Mouse (Mus musculus): ENCODE data around the gene Fgf15.
"Not testable (repeated sequence)": the region's sequence is repeated elsewhere in the genome, so short reads cannot be mapped to it uniquely, and the experiment has no call there.

The Fgf15 gene

DNA sequence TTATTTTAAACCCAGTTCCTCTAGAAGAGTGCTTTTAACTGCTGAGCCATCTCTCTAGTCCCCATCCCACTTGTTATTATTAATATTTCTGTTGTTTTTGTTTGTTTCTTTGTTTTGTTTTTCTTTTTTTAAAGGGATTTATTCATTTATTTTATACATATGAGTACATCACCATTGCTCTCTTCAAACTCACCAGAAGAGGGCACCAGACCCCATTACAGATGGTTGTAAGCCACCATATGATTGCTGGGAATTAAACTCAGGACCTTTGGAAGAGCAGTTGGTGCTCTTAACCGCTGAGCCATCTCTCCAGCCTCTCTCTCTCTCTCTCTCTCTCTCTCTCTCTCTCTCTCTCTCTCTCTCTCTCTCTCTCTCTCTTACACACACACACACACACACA is 5.7 kb upstream of the Fgf15 start:
- not testable (repeated sequence) for DNase-seq (ENCODE audit: low spot score)

- no peak for DNase-seq (ENCODE audit: low spot score)
These were observed 4.5 kb upstream of the Fgf15 start for GRCm38 (mm10) chr7:144891863-144892262.

DNA sequence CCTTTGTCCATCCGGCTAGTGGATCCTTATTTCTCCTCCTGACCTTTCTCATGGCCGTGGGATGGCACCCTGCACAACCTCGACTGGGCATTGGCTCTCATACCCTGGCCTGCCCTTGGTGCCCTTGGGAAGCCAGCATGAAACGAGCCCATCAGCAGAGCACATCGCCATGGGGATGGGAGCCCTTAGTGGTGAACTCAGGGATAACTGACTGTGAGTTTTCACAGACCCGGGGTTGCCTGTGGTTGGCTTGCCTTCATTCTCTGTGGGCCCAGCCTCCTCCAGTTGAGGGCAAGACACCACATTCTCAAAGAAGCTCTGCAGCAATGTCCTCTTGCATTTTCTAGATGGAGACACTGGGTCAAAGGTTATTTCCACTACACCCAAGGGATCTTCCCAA is 4.0 kb upstream of the Fgf15 start:
- DNase-seq (ENCODE audit: low spot score): no peak

DNA sequence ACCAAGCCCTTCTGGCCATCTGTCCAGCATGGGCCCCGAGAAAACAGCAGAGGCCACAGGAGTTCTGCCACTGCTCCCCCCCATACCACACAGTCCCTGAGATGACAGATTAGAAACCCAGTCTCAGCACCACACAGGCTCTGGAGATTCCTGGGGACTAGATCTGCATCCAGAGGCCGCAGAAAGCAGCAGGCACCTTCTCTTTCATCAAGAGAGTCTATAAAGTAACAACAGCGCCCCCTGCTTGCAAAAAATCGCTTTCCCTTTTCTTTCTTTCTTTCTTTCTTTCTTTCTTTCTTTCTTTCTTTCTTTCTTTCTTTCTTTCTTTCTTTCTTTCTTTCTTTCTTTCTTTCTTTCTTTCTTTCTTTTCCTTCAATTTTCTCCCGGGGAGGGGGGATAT is 2.1 kb upstream of the Fgf15 start:
- no peak for DNase-seq (ENCODE audit: low spot score)

- DNase-seq (ENCODE audit: low spot score): no peak
These were observed 1.6 kb upstream of the Fgf15 start for GRCm38 (mm10) chr7:144894706-144895105.

GRCm38 (mm10) chr7:144895305-144896111 is 823 bp upstream of the Fgf15 start:
- peak; percentile 69 for DNase-seq (ENCODE audit: low spot score)

- no peak for DNase-seq (ENCODE audit: low spot score)
These were observed 2.2 kb downstream of the Fgf15 start for GRCm38 (mm10) chr7:144898506-144898905.

GRCm38 (mm10) chr7:144905514-144905913 is 9.2 kb downstream of the Fgf15 start:
- DNase-seq (ENCODE audit: low spot score): not testable (repeated sequence)

DNA sequence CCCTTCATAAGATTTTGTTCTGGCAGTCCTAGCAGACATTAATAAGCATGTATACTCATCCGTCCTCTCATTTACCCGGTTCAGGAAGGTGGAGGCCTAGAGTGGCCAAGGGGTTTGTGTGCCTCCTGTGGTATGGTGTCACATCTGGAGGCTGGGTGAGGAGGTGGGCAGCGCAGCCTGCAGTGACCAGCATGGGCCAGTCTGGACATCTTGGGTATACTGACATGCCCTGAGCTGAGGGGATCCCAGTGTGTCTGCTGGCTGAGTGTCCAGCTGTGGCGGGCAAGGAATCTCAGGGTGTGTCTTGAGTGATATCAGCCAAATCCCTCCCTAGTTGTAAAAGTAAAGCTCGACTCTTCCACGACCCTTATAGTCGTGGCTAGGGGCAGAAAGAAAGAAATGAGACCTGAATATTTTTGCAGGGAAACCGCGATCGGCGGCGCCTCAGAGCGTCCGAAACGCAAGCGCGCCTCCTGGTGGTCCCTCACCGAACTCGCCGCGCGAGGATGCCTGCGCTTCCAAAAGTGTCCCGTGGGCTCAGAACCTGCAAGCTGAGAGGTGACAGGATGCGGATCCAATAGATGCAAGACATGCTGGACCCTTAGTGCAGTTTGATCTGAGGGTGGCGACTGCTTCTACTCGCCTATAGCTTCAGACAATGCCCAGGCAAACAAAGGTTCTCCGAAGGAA is 10.5 kb downstream of the Fgf15 start:
- DNase-seq (ENCODE audit: low spot score): peak; percentile 26

GRCm38 (mm10) chr7:144907793-144908192 is 11.5 kb downstream of the Fgf15 start:
- no peak for DNase-seq (ENCODE audit: low spot score)

DNA sequence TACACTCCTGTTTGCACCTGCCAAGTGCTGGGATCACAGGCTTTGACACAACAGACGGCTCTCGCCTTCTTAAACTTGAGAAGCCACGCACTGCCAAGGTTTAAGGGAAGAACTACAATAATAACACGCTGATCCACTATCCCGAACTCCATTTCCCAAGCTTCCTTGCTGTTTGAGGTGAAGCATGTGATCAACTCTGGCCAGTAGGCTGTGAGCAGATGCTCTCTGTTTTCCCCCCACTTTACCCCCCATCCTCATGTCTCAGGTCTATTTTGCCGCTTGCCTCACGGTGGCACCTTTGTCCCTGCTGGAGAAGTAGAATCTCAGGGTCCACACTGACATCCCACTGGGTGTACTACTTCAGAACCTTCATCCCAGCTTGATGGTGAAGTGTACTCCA is 12.4 kb downstream of the Fgf15 start:
- DNase-seq (ENCODE audit: low spot score): no peak

GRCm38 (mm10) chr7:144911121-144911520 is 14.8 kb downstream of the Fgf15 start:
- no peak for DNase-seq (ENCODE audit: low spot score)

DNA sequence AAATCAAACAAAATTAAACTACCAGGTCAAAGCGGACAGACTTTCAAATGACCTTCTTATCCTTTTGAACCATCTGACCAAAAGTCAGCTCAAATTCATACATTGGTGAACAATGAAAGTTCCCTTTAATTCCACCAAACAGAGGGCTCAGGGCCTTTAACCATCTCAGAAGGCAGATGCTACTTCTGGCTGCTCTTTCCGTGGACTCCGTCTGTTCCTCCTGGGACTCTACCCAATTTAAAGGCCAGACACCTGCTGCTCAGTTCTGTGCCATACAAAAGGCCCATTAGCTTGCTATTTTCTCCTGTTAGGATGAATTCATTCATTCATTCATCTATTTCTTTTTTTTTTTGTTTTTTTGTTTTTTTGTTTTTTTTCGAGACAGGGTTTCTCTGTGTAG is 16.6 kb downstream of the Fgf15 start:
- DNase-seq (ENCODE audit: low spot score): no peak

DNA sequence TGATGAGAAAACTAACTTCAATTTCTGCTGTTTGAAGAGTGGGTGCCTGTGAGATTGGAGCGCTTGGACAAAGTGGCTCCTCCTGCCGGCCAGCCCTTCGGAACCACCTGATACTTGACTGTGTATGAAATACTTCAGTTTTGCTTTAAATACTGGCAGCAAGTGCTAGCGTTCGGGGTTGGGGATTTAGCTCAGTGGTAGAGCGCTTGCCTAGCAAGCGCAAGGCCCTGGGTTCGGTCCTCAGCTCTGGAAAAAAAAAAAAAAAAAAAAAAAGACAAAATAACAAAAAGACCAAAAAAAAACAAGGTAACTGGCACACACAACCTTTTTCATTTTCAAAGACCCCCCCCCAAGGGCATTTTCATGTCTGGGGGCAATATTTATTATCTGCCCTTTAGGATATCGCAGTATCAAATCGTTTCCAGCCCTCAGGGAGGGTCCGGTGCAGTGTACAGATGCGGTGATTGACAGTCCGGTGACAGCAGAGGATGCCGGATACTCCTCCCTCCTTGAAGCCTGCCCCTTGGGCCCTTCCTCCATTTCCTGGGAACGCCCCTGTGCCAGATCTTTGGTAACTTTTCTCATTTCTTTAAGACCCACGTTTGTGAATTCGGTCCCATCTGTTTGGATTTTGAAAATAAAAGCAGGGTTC is 18.1 kb downstream of the Fgf15 start:
- no peak for DNase-seq (ENCODE audit: low spot score)

GRCm38 (mm10) chr7:144914948-144915750 is 18.8 kb downstream of the Fgf15 start, which contains the start of gene LTO1:
Gene LTO1, plus strand, starts transcription at chr7:144915100.
- DNase-seq (ENCODE audit: low spot score): peak; percentile 92

DNA sequence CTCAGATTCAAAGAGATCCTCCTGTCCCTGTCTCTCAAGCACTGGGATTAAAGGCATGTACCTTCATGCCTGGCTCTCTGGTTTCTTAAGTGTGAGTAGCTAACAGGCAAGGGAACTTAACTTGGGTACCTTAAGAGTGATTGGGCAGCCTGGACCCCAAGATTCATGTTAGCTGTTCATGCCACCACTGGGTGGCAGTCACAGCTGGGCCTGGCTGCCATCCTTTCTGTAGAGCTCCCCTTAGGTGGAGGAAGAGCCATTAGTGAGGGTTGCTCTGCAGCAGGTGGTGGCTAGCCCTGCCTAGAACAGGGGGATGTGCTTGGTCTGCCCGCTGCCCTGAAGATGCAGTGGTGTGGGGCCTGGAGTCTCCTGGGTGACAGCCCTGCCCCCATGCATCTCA is 22.5 kb downstream of the Fgf15 start:
- DNase-seq (ENCODE audit: low spot score): no peak

GRCm38 (mm10) chr7:144927591-144927990 is 31.3 kb downstream of the Fgf15 start:
- DNase-seq (ENCODE audit: low spot score): no peak

- DNase-seq (ENCODE audit: low spot score): no peak
These were observed 31.9 kb downstream of the Fgf15 start for GRCm38 (mm10) chr7:144928009-144928888.

DNA sequence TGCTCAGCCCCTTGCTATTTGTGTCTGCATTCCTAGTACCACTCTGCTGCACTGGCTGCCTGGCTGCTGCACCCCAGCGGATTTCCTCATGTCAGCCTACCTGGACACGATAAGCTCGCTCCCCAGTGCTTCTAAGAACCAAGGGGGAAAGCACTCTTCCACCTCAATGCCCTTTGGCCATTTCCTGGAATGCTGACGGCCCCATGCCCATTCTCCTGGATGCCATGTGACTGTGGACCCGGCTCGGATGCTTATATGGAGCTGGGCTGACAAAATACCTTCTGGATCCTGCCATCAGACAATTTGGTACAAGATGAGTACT is 32.5 kb downstream of the Fgf15 start:
- DNase-seq (ENCODE audit: low spot score): no peak

GRCm38 (mm10) chr7:144929506-144929905 is 33.2 kb downstream of the Fgf15 start:
- DNase-seq (ENCODE audit: low spot score): no peak

GRCm38 (mm10) chr7:144929931-144930330 is 33.6 kb downstream of the Fgf15 start:
- no peak for DNase-seq (ENCODE audit: low spot score)

Data from lung, postnatal 25 days (tissue).